Mouse (Mus musculus) ES-Bruce4 (cell line): ENCODE measurements at regions not wholly inside any gene's neighbourhood (a gene's known extent, or its start where the extent isn't known, plus 50 kb on each side); places are given as distances from the start of the nearest gene placed in this dataset.

ENCODE experiments used
- CTCF ChIP-seq: IDR thresholded peaks from one replicate; pipeline ENCODE4 v1.8.1; 2011; ENCODE audit warnings: low read depth, low read length
- EP300 ChIP-seq: IDR thresholded peaks from 2 replicates; pipeline ENCODE4 v1.6.1; 2011; ENCODE audit warnings: low read depth, low read length; ENCODE audit not compliant: insufficient read depth
- POLR2A ChIP-seq: IDR thresholded peaks from one replicate; pipeline ENCODE4 v1.8.1; 2011; ENCODE audit warnings: low read length; ENCODE audit not compliant: insufficient read depth

- TF ChIP-seq CTCF (no peak), EP300 (no peak), POLR2A (no peak)
These were observed 180.2 kb downstream of the Utp6 start for GRCm38 (mm10) chr11:79781966-79782365.
